ENCODE assay signal across 28 mouse cellular contexts in the genomic region with DNA sequence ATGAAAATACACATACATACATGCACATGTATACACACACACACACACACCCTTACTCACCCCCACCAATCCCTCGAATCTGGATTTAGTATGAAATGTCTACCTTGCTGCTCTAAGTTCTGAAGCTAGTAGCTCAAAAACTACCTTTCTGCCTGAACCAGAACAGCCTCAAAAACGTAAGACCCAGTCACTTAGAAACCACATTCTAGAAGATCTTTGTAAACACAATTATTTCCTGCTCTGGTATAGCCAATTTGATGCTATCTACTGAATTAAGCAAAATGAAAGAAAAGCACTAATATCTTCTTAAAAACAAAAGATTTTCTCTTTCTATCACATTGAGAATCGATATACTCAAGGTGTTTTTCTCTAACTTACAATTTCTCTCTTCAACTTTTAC. TPM values are rescaled to one million over a fixed set of nuclear protein-coding genes. Genes with fewer than 3 reads are reported as not detected.
DNase-seq lines count a peak whose midpoint lies in the region; TF ChIP-seq lines count a peak whose summit lies in the region.
"Had no signal": no experiment of that assay in that cellular context is flagged by ENCODE, and none has a peak within 500 bp of the region (broad histone marks: within the 10 kb centered on the region; RNA-seq: fewer than 3 reads in every experiment).

No protein-coding gene starts in this region.

- no peak overlapping the region for H3K4me3 ChIP-seq in kidney, adult 2 months (ENCODE audit: insufficient read depth, low read depth, low read length)
- H3K4me3 ChIP-seq: embryonic facial prominence, embryonic 12.5 days; embryonic facial prominence, embryonic 15.5 days; erythroblast, embryonic 14.5 days; forebrain, embryonic 12.5 days; forebrain, embryonic 15.5 days; gastrocnemius, adult 2 months; heart, embryonic 12.5 days; hindbrain, embryonic 12.5 days; hindbrain, embryonic 15.5 days had no signal

- H3K27me3 ChIP-seq in kidney, adult 2 months (replicated peaks; ENCODE audit: control insufficient read depth, insufficient read depth, low read length) = no peaks in the 10 kb centered on the region
- H3K27me3 ChIP-seq: CH12.LX; embryonic facial prominence, embryonic 12.5 days; embryonic facial prominence, embryonic 15.5 days; forebrain, embryonic 12.5 days; forebrain, embryonic 15.5 days; heart, embryonic 12.5 days; hindbrain, embryonic 12.5 days; hindbrain, embryonic 15.5 days; Patski had no signal

- peak overlapping the region; percentile 99 for H3K27ac ChIP-seq in kidney, adult 2 months (ENCODE audit: insufficient read depth, low read depth, low read length)
- H3K27ac ChIP-seq: embryonic facial prominence, embryonic 12.5 days; embryonic facial prominence, embryonic 15.5 days; forebrain, embryonic 12.5 days; forebrain, embryonic 15.5 days; gastrocnemius, adult 2 months; hindbrain, embryonic 12.5 days; hindbrain, embryonic 15.5 days had no signal

- TF ChIP-seq POLR2A in kidney, adult 2 months (IDR thresholded peaks at IDR 0.05; ENCODE audit: low read depth, low read length) = no peak

- peaks cover 20% of the 10 kb centered on the region for H3K4me1 ChIP-seq in kidney, adult 2 months (ENCODE audit: control insufficient read depth, insufficient read depth, low read length)

- no peak for DNase-seq in kidney, adult 2 months
- no peak for DNase-seq in kidney, postnatal 10 days
- DNase-seq in CD4-positive, CD25-positive, alpha-beta regulatory T cell, adult 2 months (ENCODE audit: low read depth, low spot score) = peak; percentile 58
- peak; percentile 70 for DNase-seq in induced T-regulatory cell, adult 2 months (ENCODE audit: low read depth)
- no peak for DNase-seq in thymus, postnatal 10 days (ENCODE audit: low spot score in 2 of 2)
- no peak for DNase-seq in kidney, postnatal 4 days
- DNase-seq in gastrocnemius, postnatal 4 days (ENCODE audit: low spot score in 2 of 2) = no peak
- DNase-seq: adrenal gland, adult 2 months; adrenal gland, postnatal 14 days; B cell, adult 2 months; cerebellum, adult 11 months; cerebellum, adult 2 months; cerebellum, adult 9-11 months; cerebellum, postnatal 25 days; gastrocnemius, adult 2 months; gastrocnemius, postnatal 14 days; heart, adult 18-20 months; heart, postnatal 14 days had no signal

- H3K36me3 ChIP-seq in kidney, adult 2 months (ENCODE audit: control insufficient read depth, insufficient read depth, low read length) = no peaks in the 10 kb centered on the region
- H3K36me3 ChIP-seq: embryonic facial prominence, embryonic 12.5 days; embryonic facial prominence, embryonic 15.5 days; forebrain, embryonic 12.5 days; forebrain, embryonic 15.5 days; heart, embryonic 12.5 days; hindbrain, embryonic 12.5 days; hindbrain, embryonic 15.5 days had no signal

- TF ChIP-seq CTCF in kidney, adult 2 months (conservative IDR thresholded peaks at IDR 0.05; ENCODE audit: insufficient read depth, insufficient read length, low read depth, low read length) = no peak

- WGBS in kidney, adult 2 months = 76% methylated on average over 3 of the region's 3 CpGs

RNA-seq across cellular contexts. Expression of a gene that starts 6.4 kb away (rescaled TPM):
- polyA plus RNA-seq in kidney, adult 2 months (2012; rRNA removed) = 8.8 and 12.9 TPM in 2 replicates
- total RNA-seq in gastrocnemius, postnatal 4 days (2021) = 10 to 100 TPM; 19.4 to 21.9 TPM

Comparison
In these comparisons a context has a peak if more than half of its experiments do, and no peak if none do; other contexts are left out.
1. DNase-seq: peak in CD4-positive, CD25-positive, alpha-beta regulatory T cell, adult 2 months (single experiment) and induced T-regulatory cell, adult 2 months (single experiment); none in kidney, adult 2 months (single experiment), kidney, postnatal 10 days (single experiment), thymus, postnatal 10 days (0 of 2), kidney, postnatal 4 days (0 of 2) and gastrocnemius, postnatal 4 days (0 of 2).